Mouse (Mus musculus) midbrain, embryonic 11.5 days (tissue): ENCODE measurements around the gene Tmem50a. TPM values are rescaled to one million over a fixed set of nuclear protein-coding genes. Genes with fewer than 3 reads are reported as not detected.

Experiments
- ATAC-seq: fragments of 200-750 bp; cut with Nextera tagmentation; 2 replicates; pipeline ENCODE4 v1.8.0; 2017; ENCODE audit warnings: moderate TSS enrichment, moderate library complexity; ENCODE audit not compliant: low FRiP score
- DNase-seq: peaks from one replicate; pipeline ENCODE4 v3.0.0; 2015; ENCODE audit warnings: low spot score; ENCODE audit errors: missing footprints
- H3K27ac ChIP-seq: fragments of 300-500 bp; sonication (generic); 2 replicates; pipeline ENCODE4 v1.5.1; 2014; ENCODE audit warnings: low read depth, low read length
- H3K27me3 ChIP-seq: fragments of 300-500 bp; sonication (generic); 2 replicates; pipeline ENCODE4 v1.6.1; 2014; ENCODE audit warnings: mild to moderate bottlenecking, low read length, moderate library complexity, mixed read lengths; ENCODE audit not compliant: control insufficient read depth, insufficient read depth
- H3K36me3 ChIP-seq: fragments of 300-500 bp; sonication (generic); 2 replicates; pipeline ENCODE4 v1.6.1; 2014; ENCODE audit warnings: mild to moderate bottlenecking, low read length, moderate library complexity, mixed read lengths; ENCODE audit not compliant: control insufficient read depth, insufficient read depth
- H3K4me1 ChIP-seq: fragments of 300-500 bp; sonication (generic); 2 replicates; pipeline ENCODE4 v1.6.1; 2014; ENCODE audit warnings: low read length; ENCODE audit not compliant: control insufficient read depth, insufficient read depth
- H3K4me2 ChIP-seq: fragments of 300-500 bp; sonication (generic); 2 replicates; pipeline ENCODE4 v1.6.1; 2014; ENCODE audit warnings: mild to moderate bottlenecking, moderate library complexity
- H3K4me3 ChIP-seq: fragments of 300-500 bp; sonication (generic); 2 replicates; pipeline ENCODE4 v1.5.1; 2014; ENCODE audit warnings: low read depth, low read length
- H3K9ac ChIP-seq: fragments of 300-500 bp; sonication (generic); 2 replicates; pipeline ENCODE4 v1.6.1; 2014; ENCODE audit warnings: low read length
- H3K9me3 ChIP-seq: fragments of 300-500 bp; sonication (generic); 2 replicates; pipeline ENCODE4 v1.6.1; 2016; ENCODE audit warnings: low read length; ENCODE audit not compliant: control insufficient read depth
- WGBS: fragments of 180-500 bp; shearing (Covaris S2); extraction: QIAGEN DNeasy Blood & Tissue Kit; methylation state at CpG from one replicate; pipeline ENCODE4 v1.1.7; 2014; 5-methylcytosine and 5-hydroxymethylcytosine counted together
- polyA plus RNA-seq: library from polyadenylated mRNA; unstranded; fragments of >200 nt; fragmentation: Nextera tagmentation; extraction: Ambion mirVana; gene quantifications from 2 replicates; pipeline ENCODE4 v1.2.1, GENCODE M21; 2014

The Tmem50a gene
- polyA plus RNA-seq, 1 experiment from 2014 or later = 156 TPM

GRCm38 (mm10) chr4:134925206-134925605 is 10.4 kb upstream of the Tmem50a start:
- WGBS = 89% methylated on average over 8 of the region's 8 CpGs
- H3K9ac ChIP-seq = peak overlapping the region; percentile 38; the same call in 1 of the 2 replicates
- no peak for ATAC-seq

DNA sequence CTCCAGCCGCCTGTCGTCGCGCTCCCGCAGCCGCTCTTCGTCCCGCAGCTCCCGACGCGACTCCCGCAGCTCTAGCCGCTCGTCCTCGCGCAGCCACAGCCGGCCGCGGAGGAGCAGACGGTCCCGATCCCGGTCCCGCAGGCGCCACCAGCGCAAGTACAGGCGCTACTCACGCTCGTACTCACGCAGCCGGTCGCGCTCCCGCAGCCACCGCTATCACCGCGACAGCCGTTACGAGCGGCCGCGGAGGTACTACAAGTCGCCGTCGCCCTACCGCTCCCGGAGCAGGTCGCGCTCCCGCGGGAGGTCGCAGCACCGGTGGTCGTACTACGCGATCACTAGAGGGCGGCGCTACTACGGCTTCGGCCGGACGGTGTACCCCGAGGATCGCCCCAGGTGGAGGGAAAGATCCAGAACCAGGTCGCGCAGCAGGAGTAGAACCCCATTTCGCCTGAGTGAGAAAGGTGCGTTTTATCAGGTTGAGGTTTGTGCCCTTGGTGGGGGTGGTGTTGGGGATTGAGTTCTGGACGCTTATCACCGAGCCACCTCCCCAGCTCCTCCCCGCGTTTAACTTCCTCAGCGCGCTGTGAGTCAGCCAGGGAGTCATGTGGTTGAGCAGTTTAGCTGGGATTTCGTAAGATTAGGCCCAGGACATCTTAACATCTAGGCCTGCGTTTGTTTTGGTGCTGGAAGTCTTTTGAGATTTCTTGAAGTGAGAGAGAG is 9.4 kb upstream of the Tmem50a start:
- Histone ChIP-seq H3K4me3 (peak overlapping the region; percentile 100), H3K4me1 (peaks cover 9% of the 10 kb centered on the region), H3K27ac (peak overlapping the region; percentile 89), H3K36me3 (peaks cover 19% of the 10 kb centered on the region), H3K4me2 (peak overlapping the region; percentile 94), H3K9ac (peak overlapping the region; percentile 96), H3K9me3 (no peaks in the 10 kb centered on the region), H3K27me3 (no peaks in the 10 kb centered on the region)
- DNase-seq = peak; percentile 92
- ATAC-seq = peak; percentile 11
- under 1% methylated on average over 75 of the region's 75 CpGs for WGBS

More at GRCm38 (mm10) chr4:134925206-134925605, 10.4 kb upstream of the Tmem50a start:
- Histone ChIP-seq H3K9me3 (no peaks in the 10 kb centered on the region), H3K36me3 (peaks cover 19% of the 10 kb centered on the region), H3K27me3 (no peaks in the 10 kb centered on the region), H3K4me1 (peaks cover 9% of the 10 kb centered on the region), H3K4me3 (peak overlapping the region; percentile 18), H3K4me2 (peak overlapping the region; percentile 94), H3K27ac (no peak overlapping the region)
- DNase-seq = no peak

GRCm38 (mm10) chr4:134923258-134924018 is 8.6 kb upstream of the Tmem50a start, which contains the start of gene Rsrp1:
Gene Rsrp1, plus strand, starts transcription at chr4:134923592.
- Histone ChIP-seq H3K9me3 (no peaks in the 10 kb centered on the region), H3K27ac (peak within 1 kb of the TSS; percentile 89), H3K27me3 (no peaks in the 10 kb centered on the region), H3K4me3 (peak within 1 kb of the TSS; percentile 100), H3K4me1 (peaks cover 9% of the 10 kb centered on the region), H3K4me2 (peak within 1 kb of the TSS; percentile 94), H3K36me3 (peaks cover 19% of the 10 kb centered on the region), H3K9ac (peak within 1 kb of the TSS; percentile 96)
- WGBS = under 1% methylated on average over 64 of the region's 64 CpGs
- DNase-seq = peak; percentile 100
- peak; percentile 93 for ATAC-seq

DNA sequence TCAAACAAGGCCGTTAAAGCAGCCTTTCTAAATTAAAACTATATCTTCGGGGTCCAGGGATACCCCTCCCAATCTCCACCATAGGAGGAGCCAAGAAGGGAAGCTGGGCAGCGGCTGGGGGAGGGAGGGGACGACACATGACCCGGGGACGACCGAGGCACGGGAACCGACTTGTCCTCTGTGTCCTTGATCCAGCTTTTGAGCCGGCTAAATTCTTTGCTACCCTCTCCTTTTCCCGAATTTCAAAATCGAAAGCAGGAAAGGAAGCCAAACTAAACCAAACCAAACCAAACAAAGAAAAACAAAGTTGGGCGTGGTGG is 8.1 kb upstream of the Tmem50a start:
- ATAC-seq = peak; percentile 76
- WGBS = 0% methylated on average over 13 of the region's 13 CpGs
- Histone ChIP-seq H3K9ac (peak overlapping the region; percentile 77), H3K36me3 (peaks cover 17% of the 10 kb centered on the region), H3K27ac (peak overlapping the region; percentile 8; the same call in 1 of the 2 replicates), H3K4me2 (peak overlapping the region; percentile 94), H3K27me3 (no peaks in the 10 kb centered on the region), H3K4me3 (peak overlapping the region; percentile 100), H3K4me1 (peaks cover 9% of the 10 kb centered on the region), H3K9me3 (no peaks in the 10 kb centered on the region)
- DNase-seq = no peak

- 64% methylated on average over 10 of the region's 10 CpGs for WGBS
- Histone ChIP-seq H3K36me3 (peaks cover 14% of the 10 kb centered on the region), H3K4me1 (peaks cover 9% of the 10 kb centered on the region), H3K9ac (peak overlapping the region; percentile 77), H3K4me2 (peak overlapping the region; percentile 94), H3K27me3 (no peaks in the 10 kb centered on the region), H3K27ac (peak overlapping the region; percentile 8; the same call in 1 of the 2 replicates), H3K4me3 (peak overlapping the region; percentile 100), H3K9me3 (no peaks in the 10 kb centered on the region)
- DNase-seq (peak; percentile 89), ATAC-seq (peak; percentile 5; the same call in 1 of the 2 replicates)
Observed at GRCm38 (mm10) chr4:134922111-134922924, 7.5 kb upstream of the Tmem50a start.

GRCm38 (mm10) chr4:134921703-134922102 is 6.9 kb upstream of the Tmem50a start:
- ATAC-seq = no peak

DNA sequence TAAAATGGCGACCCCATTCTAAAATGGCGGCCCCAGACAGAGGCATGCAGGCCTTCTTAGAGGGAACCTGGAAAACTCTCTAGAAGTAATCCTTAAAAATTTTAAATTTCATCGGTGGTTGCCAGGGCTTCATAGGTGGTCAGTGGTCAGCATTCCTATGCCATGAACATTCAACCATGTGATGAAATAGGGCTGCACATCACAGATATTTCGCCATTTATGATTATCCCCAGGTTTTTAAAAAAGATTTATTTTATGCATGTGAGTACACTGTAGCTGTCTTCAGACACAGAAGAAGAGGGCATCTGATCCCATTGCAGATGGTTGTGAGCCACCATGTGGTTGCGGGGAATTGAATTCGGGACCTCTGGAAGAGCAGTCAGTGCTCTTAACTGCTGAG is 5.8 kb upstream of the Tmem50a start:
- Histone ChIP-seq H3K4me3 (no peak overlapping the region), H3K4me2 (no peak overlapping the region), H3K9me3 (no peaks in the 10 kb centered on the region), H3K9ac (no peak overlapping the region), H3K36me3 (peaks cover 5% of the 10 kb centered on the region), H3K27me3 (no peaks in the 10 kb centered on the region), H3K4me1 (peaks cover 9% of the 10 kb centered on the region), H3K27ac (no peak overlapping the region)
- no peak for DNase-seq
- no peak for ATAC-seq
- WGBS = 93% methylated on average over 6 of the region's 6 CpGs

More at GRCm38 (mm10) chr4:134921703-134922102, 6.9 kb upstream of the Tmem50a start:
- H3K4me2 ChIP-seq = no peak overlapping the region
- no peaks in the 10 kb centered on the region for H3K27me3 ChIP-seq
- H3K27ac ChIP-seq = no peak overlapping the region
- no peaks in the 10 kb centered on the region for H3K9me3 ChIP-seq
- peaks cover 9% of the 10 kb centered on the region for H3K4me1 ChIP-seq
- H3K9ac ChIP-seq = no peak overlapping the region
- DNase-seq = no peak
- WGBS = 98% methylated on average over 4 of the region's 4 CpGs
- peaks cover 10% of the 10 kb centered on the region for H3K36me3 ChIP-seq
- no peak overlapping the region for H3K4me3 ChIP-seq

- Histone ChIP-seq H3K9ac (no peak overlapping the region), H3K4me2 (no peak overlapping the region), H3K9me3 (no peaks in the 10 kb centered on the region), H3K27me3 (no peaks in the 10 kb centered on the region), H3K27ac (no peak overlapping the region), H3K4me3 (no peak overlapping the region), H3K36me3 (no peaks in the 10 kb centered on the region), H3K4me1 (peaks cover 6% of the 10 kb centered on the region)
- DNase-seq (no peak), ATAC-seq (no peak)
- WGBS = 48% methylated on average over 12 of the region's 12 CpGs
Observed at GRCm38 (mm10) chr4:134919733-134920540, 5.1 kb upstream of the Tmem50a start.
